Mouse (Mus musculus): Measurements from ENCODE around the gene Ahnak. TPM values are rescaled to one million over a fixed set of nuclear protein-coding genes. Genes with fewer than 3 reads are reported as not detected.
"Not testable (repeated sequence)": the region's sequence is repeated elsewhere in the genome, so short reads cannot be mapped to it uniquely, and the experiment has no call there.

Gene Ahnak
- polyA plus RNA-seq, 1 experiment from 2014 or later, result 3.5 TPM

DNA sequence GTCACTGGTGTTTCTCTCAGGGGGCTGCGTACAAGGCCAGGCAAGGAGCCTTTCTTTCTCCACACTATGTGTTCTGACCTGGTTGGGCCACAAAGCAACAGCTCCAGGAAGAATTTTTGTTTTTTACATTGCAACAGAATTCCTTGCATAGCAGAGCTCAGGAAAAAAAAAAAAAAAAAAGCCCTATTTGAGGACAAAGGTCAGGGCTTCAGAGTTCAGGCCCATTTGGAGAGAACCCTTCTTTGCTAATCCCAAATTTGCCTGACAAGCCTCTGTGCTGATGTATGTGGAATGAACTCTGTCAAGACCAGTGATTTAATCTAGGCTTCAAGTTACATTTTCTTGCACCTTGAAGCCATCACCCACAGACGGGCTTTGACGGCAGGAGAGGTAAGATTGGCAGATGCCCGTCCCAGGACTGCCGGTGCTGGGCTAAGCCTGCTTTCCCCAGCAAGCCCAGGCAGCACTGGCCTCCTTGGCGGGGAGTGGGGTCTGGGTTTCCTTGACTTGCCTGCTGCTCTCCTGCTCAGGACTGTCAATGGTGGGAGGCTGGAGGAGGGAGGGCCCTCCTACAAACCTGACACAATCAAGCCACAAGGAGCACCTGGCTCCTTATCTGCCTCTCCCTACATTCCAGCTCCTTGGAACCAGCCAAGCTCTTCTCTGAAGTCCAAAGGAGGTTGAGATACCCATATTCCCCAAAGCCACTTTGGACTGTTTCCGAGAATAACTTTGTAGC, 58.3 kb downstream of the Ahnak start:
- Histone ChIP-seq H3K4me2 (ENCODE audit: low read depth, low read length) (peak overlapping the region; percentile 53), H3K36me3 (replicated peaks; ENCODE audit: insufficient read depth, low read length) (no peaks in the 10 kb centered on the region)
- ATAC-seq, result peak; percentile 69

GRCm38 (mm10) chr19:9047946-9048387, 58.9 kb downstream of the Ahnak start:
- Histone ChIP-seq H3K27ac (ENCODE audit: low read depth) (no peak overlapping the region), H3K4me1 (ENCODE audit: insufficient read depth) (peaks cover 29% of the 10 kb centered on the region), H3K4me2 (ENCODE audit: low read depth, low read length) (peak overlapping the region; percentile 53), H3K4me3 (ENCODE audit: low read depth, low read length) (no peak overlapping the region), H3K27me3 (ENCODE audit: insufficient read depth, low read length) (no peaks in the 10 kb centered on the region), H3K9me3 (ENCODE audit: low read length) (peaks cover 4% of the 10 kb centered on the region; the same call in 1 of the 2 replicates), H3K36me3 (replicated peaks; ENCODE audit: insufficient read depth, low read length) (no peaks in the 10 kb centered on the region), H3K9ac (replicated peaks) (no peak overlapping the region)
- 40% methylated on average over 1 of the region's 1 CpGs for WGBS (ENCODE audit: insufficient replicate concordance)
- DNase-seq (no peak), ATAC-seq (no peak)
- no peak for TF ChIP-seq CTCF (IDR thresholded peaks at IDR 0.05; ENCODE audit: low read depth)
- TF ChIP-seq EP300 (IDR thresholded peaks at IDR 0.05; ENCODE audit: low read depth), result no peak

More for the DNA sequence above, 58.3 kb downstream of the Ahnak start:
- Histone ChIP-seq H3K27ac (ENCODE audit: low read depth) (no peak overlapping the region), H3K4me3 (ENCODE audit: low read depth, low read length) (no peak overlapping the region), H3K27me3 (ENCODE audit: insufficient read depth, low read length) (no peaks in the 10 kb centered on the region), H3K4me1 (ENCODE audit: insufficient read depth) (peaks cover 26% of the 10 kb centered on the region), H3K9ac (replicated peaks) (no peak overlapping the region), H3K9me3 (ENCODE audit: low read length) (peaks cover 4% of the 10 kb centered on the region; the same call in 1 of the 2 replicates)
- no peak for TF ChIP-seq EP300 (IDR thresholded peaks at IDR 0.05; ENCODE audit: low read depth)
- no peak for TF ChIP-seq CTCF (IDR thresholded peaks at IDR 0.05; ENCODE audit: low read depth)
- 67% methylated on average over 7 of the region's 7 CpGs for WGBS (ENCODE audit: insufficient replicate concordance)
- no peak for DNase-seq

DNA sequence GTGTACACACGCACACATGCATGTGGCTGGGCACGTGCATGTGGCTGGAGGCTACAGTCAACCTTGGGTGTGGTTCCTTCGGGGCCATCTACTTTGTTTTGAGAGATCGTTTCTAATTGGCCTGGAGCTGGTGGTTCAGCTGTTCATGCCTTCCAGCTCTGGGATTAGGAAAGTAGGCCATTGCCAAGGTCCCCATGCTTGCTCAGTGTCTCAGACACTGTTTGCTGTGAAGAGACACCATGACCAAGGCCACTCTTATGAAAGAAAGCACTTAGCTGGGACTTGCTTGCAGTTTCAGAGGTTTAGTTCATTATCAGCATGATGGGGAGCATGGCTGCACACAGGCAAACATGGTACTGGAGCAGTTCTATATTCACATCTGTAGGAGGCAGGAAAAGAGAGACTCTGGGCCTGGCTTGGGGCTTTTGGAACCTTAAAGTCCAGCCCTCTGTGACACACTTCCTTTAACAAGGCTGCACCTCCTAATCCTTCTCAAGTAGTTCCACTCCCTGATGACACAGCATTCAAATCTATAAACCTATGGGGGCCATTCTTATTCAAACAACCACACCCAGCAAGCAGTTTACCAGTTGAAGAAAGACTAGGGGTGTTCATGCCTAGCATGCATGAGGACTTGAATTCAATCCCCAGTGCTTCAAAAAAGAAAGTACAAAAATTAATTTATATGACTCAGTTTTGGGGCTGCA, 60.0 kb downstream of the Ahnak start:
- H3K4me2 ChIP-seq (ENCODE audit: low read depth, low read length), result no peak overlapping the region
- H3K4me3 ChIP-seq (ENCODE audit: low read depth, low read length), result no peak overlapping the region
- H3K9ac ChIP-seq (replicated peaks), result no peak overlapping the region
- no peak for ATAC-seq
- H3K36me3 ChIP-seq (replicated peaks; ENCODE audit: insufficient read depth, low read length), result no peaks in the 10 kb centered on the region
- 77% methylated on average over 4 of the region's 4 CpGs for WGBS (ENCODE audit: insufficient replicate concordance)
- TF ChIP-seq CTCF (IDR thresholded peaks at IDR 0.05; ENCODE audit: low read depth) (no peak), EP300 (IDR thresholded peaks at IDR 0.05; ENCODE audit: low read depth) (no peak)
- H3K9me3 ChIP-seq (ENCODE audit: low read length), result peaks cover 4% of the 10 kb centered on the region; the same call in 1 of the 2 replicates
- no peaks in the 10 kb centered on the region for H3K27me3 ChIP-seq (ENCODE audit: insufficient read depth, low read length)
- DNase-seq, result no peak
- H3K27ac ChIP-seq (ENCODE audit: low read depth), result no peak overlapping the region
- peaks cover 32% of the 10 kb centered on the region for H3K4me1 ChIP-seq (ENCODE audit: insufficient read depth)

GRCm38 (mm10) chr19:9050294-9051229, 61.5 kb downstream of the Ahnak start:
- H3K36me3 ChIP-seq (replicated peaks; ENCODE audit: insufficient read depth, low read length), result no peaks in the 10 kb centered on the region
- no peak overlapping the region for H3K4me2 ChIP-seq (ENCODE audit: low read depth, low read length)
- H3K27ac ChIP-seq (ENCODE audit: low read depth), result peak overlapping the region; percentile 11; the same call in 1 of the 2 replicates
- peak; percentile 62 for TF ChIP-seq EP300 (IDR thresholded peaks at IDR 0.05; ENCODE audit: low read depth)
- no peak for TF ChIP-seq CTCF (IDR thresholded peaks at IDR 0.05; ENCODE audit: low read depth)
- ATAC-seq (peak; percentile 64), DNase-seq (no peak)
- H3K9me3 ChIP-seq (ENCODE audit: low read length), result peaks cover 4% of the 10 kb centered on the region; the same call in 1 of the 2 replicates
- peaks cover 24% of the 10 kb centered on the region for H3K4me1 ChIP-seq (ENCODE audit: insufficient read depth)
- 53% methylated on average over 9 of the region's 9 CpGs for WGBS (ENCODE audit: insufficient replicate concordance)
- H3K4me3 ChIP-seq (ENCODE audit: low read depth, low read length), result no peak overlapping the region
- H3K9ac ChIP-seq (replicated peaks), result no peak overlapping the region
- no peaks in the 10 kb centered on the region for H3K27me3 ChIP-seq (ENCODE audit: insufficient read depth, low read length)

DNA sequence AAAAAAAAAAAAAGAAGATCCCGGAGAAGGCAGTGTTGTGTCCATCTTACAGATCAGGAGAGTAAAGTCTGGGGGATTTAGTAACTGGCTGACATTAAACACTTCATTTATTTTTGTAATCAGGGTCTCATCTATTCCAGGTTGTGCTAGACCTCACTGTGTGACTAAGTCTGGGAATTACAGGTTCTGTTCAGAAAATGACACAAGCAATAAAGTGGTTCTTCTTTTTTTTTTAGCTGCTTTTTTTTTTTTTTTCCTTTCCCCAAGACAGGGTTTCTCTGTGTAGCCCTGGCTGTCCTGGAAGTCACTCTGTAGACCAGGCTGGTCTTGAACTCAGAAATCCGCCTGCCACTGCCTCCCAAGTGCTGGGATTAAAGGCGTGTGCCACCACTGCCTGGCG, 62.9 kb downstream of the Ahnak start:
- not testable (repeated sequence) for ATAC-seq

More for the DNA sequence above, 62.9 kb downstream of the Ahnak start:
- DNase-seq; H3K9ac ChIP-seq (replicated peaks); H3K4me2 ChIP-seq (ENCODE audit: low read depth, low read length); H3K36me3 ChIP-seq (replicated peaks; ENCODE audit: insufficient read depth, low read length); H3K4me3 ChIP-seq (ENCODE audit: low read depth, low read length); H3K27ac ChIP-seq (ENCODE audit: low read depth); H3K27me3 ChIP-seq (ENCODE audit: insufficient read depth, low read length); H3K9me3 ChIP-seq (ENCODE audit: low read length): not testable (repeated sequence)
- H3K4me1 ChIP-seq (ENCODE audit: insufficient read depth), result peaks cover 21% of the 10 kb centered on the region
- 88% methylated on average over 4 of the region's 4 CpGs for WGBS (ENCODE audit: insufficient replicate concordance)
